Mouse (Mus musculus) monocyte, adult 5-6 weeks (primary cell): ENCODE data around the gene Retsat. TPM values are rescaled to one million over a fixed set of nuclear protein-coding genes. Genes with fewer than 3 reads are reported as not detected.
A peak's percentile ranks its signal among the peaks of the same experiment; 100 is the strongest.

ENCODE experiments used
- ATAC-seq: fragments of 153-309, 156-312 bp; replicated peaks from 2 replicates; pipeline ENCODE4 v1.8.0; 2017; ENCODE audit warnings: mild to moderate bottlenecking; ENCODE audit not compliant: low TSS enrichment, insufficient number of reproducible peaks, severe bottlenecking, poor library complexity, low FRiP score
- total RNA-seq: library from RNA; stranded (forward); fragments of 200-1000, 200-491, 200-594 nt; gene quantifications from 3 replicates; pipeline ENCODE4 v1.2.3, GENCODE M21; 2017

Retsat gene
- total RNA-seq, 1 experiment from 2014 or later, result 2.9 TPM

GRCm38 (mm10) chr6:72615561-72616375 is 17.5 kb downstream of the Retsat start:
- no peak for ATAC-seq

GRCm38 (mm10) chr6:72616643-72617288 is 18.5 kb downstream of the Retsat start, which contains the start of gene Tgoln1:
TSS of gene Tgoln1 (minus strand) at chr6:72617000.
- peak; percentile 98 for ATAC-seq

GRCm38 (mm10) chr6:72619734-72620532 is 21.7 kb downstream of the Retsat start:
- ATAC-seq, result no peak

GRCm38 (mm10) chr6:72620920-72621319 is 22.6 kb downstream of the Retsat start:
- ATAC-seq, result no peak

- no peak for ATAC-seq
Measured at GRCm38 (mm10) chr6:72622917-72623316, 24.6 kb downstream of the Retsat start.

- peak; percentile 66 for ATAC-seq
Measured at GRCm38 (mm10) chr6:72623661-72624402, 25.6 kb downstream of the Retsat start.

- ATAC-seq, result no peak
Measured at GRCm38 (mm10) chr6:72626391-72626790, 28.1 kb downstream of the Retsat start.

- no peak for ATAC-seq
Measured at GRCm38 (mm10) chr6:72627276-72627675, 29.0 kb downstream of the Retsat start.

- ATAC-seq, result no peak
Measured at GRCm38 (mm10) chr6:72630370-72630769, 32.1 kb downstream of the Retsat start.

GRCm38 (mm10) chr6:72630961-72631360 is 32.7 kb downstream of the Retsat start:
- ATAC-seq, result no peak

GRCm38 (mm10) chr6:72631700-72632099 is 33.4 kb downstream of the Retsat start:
- no peak for ATAC-seq

- no peak for ATAC-seq
Measured at GRCm38 (mm10) chr6:72634311-72634710, 36.0 kb downstream of the Retsat start.

- ATAC-seq, result peak; percentile 65
Measured at GRCm38 (mm10) chr6:72635760-72636431, 37.6 kb downstream of the Retsat start.

- ATAC-seq, result no peak
Measured at GRCm38 (mm10) chr6:72636940-72637339, 38.7 kb downstream of the Retsat start.

GRCm38 (mm10) chr6:72641218-72641954 is 43.1 kb downstream of the Retsat start:
- ATAC-seq, result 0 out of 2 replicates have a peak, but pooled peaks have one; percentile 41

- ATAC-seq, result no peak
Measured at GRCm38 (mm10) chr6:72644576-72644975, 46.3 kb downstream of the Retsat start.

- no peak for ATAC-seq
Measured at GRCm38 (mm10) chr6:72645364-72645763, 47.1 kb downstream of the Retsat start.
